Mouse (Mus musculus) hindbrain, embryonic 10.5 days (tissue): ENCODE data around the gene Nkrf. TPM values are rescaled to one million over a fixed set of nuclear protein-coding genes. Genes with fewer than 3 reads are reported as not detected.

Experiments used
- DNase-seq: peaks from one replicate; pipeline ENCODE4 v3.0.0-alpha.2; 2017; ENCODE audit warnings: low spot score
- H3K27ac ChIP-seq: fragments of 300-500 bp; sonication (generic); 2 replicates; pipeline ENCODE4 v1.5.1; 2016; ENCODE audit warnings: mild to moderate bottlenecking, moderate library complexity
- H3K27me3 ChIP-seq: fragments of 300-500 bp; sonication (generic); 2 replicates; pipeline ENCODE4 v1.6.1; 2016; ENCODE audit warnings: mild to moderate bottlenecking; ENCODE audit not compliant: poor library complexity, insufficient read depth, severe bottlenecking
- H3K36me3 ChIP-seq: fragments of 300-500 bp; sonication (generic); 2 replicates; pipeline ENCODE4 v1.6.1; 2016; ENCODE audit warnings: mild to moderate bottlenecking, moderate library complexity
- H3K4me1 ChIP-seq: fragments of 300-500 bp; sonication (generic); replicated peaks from 2 replicates; pipeline ENCODE4 v1.6.1; 2016; ENCODE audit warnings: mild to moderate bottlenecking
- H3K4me3 ChIP-seq: fragments of 300-500 bp; sonication (generic); 2 replicates; pipeline ENCODE4 v1.5.1; 2016; ENCODE audit warnings: mild to moderate bottlenecking, moderate library complexity
- H3K9me3 ChIP-seq: fragments of 300-500 bp; sonication (generic); 2 replicates; pipeline ENCODE4 v1.6.1; 2016; ENCODE audit warnings: mild to moderate bottlenecking, moderate library complexity
- WGBS: fragments of 180-500 bp; shearing (Covaris S2); methylation state at CpG from one replicate; pipeline ENCODE4 v1.1.7; 2016; 5-methylcytosine and 5-hydroxymethylcytosine counted together
- polyA plus RNA-seq: library from polyadenylated mRNA; unstranded; fragments of >200 nt; fragmentation: Nextera tagmentation; extraction: Ambion mirVana; gene quantifications from 2 replicates; pipeline ENCODE4 v1.2.1, GENCODE M21; 2016

The Nkrf gene
- polyA plus RNA-seq, 1 experiment from 2014 or later: 4.7 TPM

- DNase-seq: no peak
- no peaks in the 10 kb centered on the region for H3K4me1 ChIP-seq
- no peaks in the 10 kb centered on the region for H3K9me3 ChIP-seq
- no peak overlapping the region for H3K27ac ChIP-seq
- H3K27me3 ChIP-seq: no peaks in the 10 kb centered on the region
- no peak overlapping the region for H3K4me3 ChIP-seq
- 89% methylated on average over 6 of the region's 6 CpGs for WGBS
- peaks cover 3% of the 10 kb centered on the region; the same call in 1 of the 2 replicates for H3K36me3 ChIP-seq
Measured at GRCm38 (mm10) chrX:36841698-36842097, 61.0 kb downstream of the Nkrf start.

- H3K9me3 ChIP-seq: no peaks in the 10 kb centered on the region
- WGBS: 91% methylated on average over 7 of the region's 7 CpGs
- no peak overlapping the region for H3K27ac ChIP-seq
- 0 out of 2 replicates have a peak, but pooled peaks cover under 1% of the 10 kb centered on the region for H3K4me1 ChIP-seq
- H3K36me3 ChIP-seq: peaks cover 3% of the 10 kb centered on the region; the same call in 1 of the 2 replicates
- no peaks in the 10 kb centered on the region for H3K27me3 ChIP-seq
- H3K4me3 ChIP-seq: no peak overlapping the region
- DNase-seq: no peak
Measured at GRCm38 (mm10) chrX:36839391-36839790, 63.3 kb downstream of the Nkrf start.

Other genes with a start within 250 kb of the Nkrf start
- 0.96 and 1.4 TPM in 2 replicates for gene Slc25a43, start 159.2 kb downstream of the Nkrf start, polyA plus RNA-seq
- gene Slc25a5, start 107.2 kb downstream of the Nkrf start, polyA plus RNA-seq: 803 and 848 TPM in 2 replicates
- 133 TPM in 2 replicates for gene Ube2a, start 29.0 kb downstream of the Nkrf start, polyA plus RNA-seq
- 25.1 and 31.5 TPM in 2 replicates for gene C330007P06Rik, start 28.8 kb downstream of the Nkrf start, polyA plus RNA-seq
- 37.5 and 46.3 TPM in 2 replicates for gene Sept6, start 88.9 kb upstream of the Nkrf start, polyA plus RNA-seq
- gene Sowahd, start 145.9 kb upstream of the Nkrf start, polyA plus RNA-seq: not detected in 2 replicates
- 405 and 454 TPM in 2 replicates for gene Rpl39, start 182.5 kb upstream of the Nkrf start, polyA plus RNA-seq
- gene Upf3b, start 207.4 kb upstream of the Nkrf start, polyA plus RNA-seq: 13.0 and 18.5 TPM in 2 replicates
- 15.6 and 19.4 TPM in 2 replicates for gene Nkap, start 223.9 kb upstream of the Nkrf start, polyA plus RNA-seq